Mouse (Mus musculus): Measurements from ENCODE around the gene Cltb. TPM values are rescaled to one million over a fixed set of nuclear protein-coding genes. Genes with fewer than 3 reads are reported as not detected.
"Not testable (repeated sequence)": the region's sequence is repeated elsewhere in the genome, so short reads cannot be mapped to it uniquely, and the experiment has no call there.

The Cltb gene
- total RNA-seq (2021): 100 to 1,000 TPM; 157 to 180 TPM
- long read RNA-seq, experiment 1, transcript Cltb-202 (5 exons, 2,186 nt): major isoform, 202 of 315 reads
- long read RNA-seq, experiment 1, partial matches to known transcripts: 2 of 315 reads
- long read RNA-seq, experiment 1, other reads (novel, unspliced or antisense): 111 of 315 reads
- long read RNA-seq, experiment 2, transcript Cltb-202 (5 exons, 2,186 nt): major isoform, 179 of 271 reads
- long read RNA-seq, experiment 2, partial matches to known transcripts: 7 of 271 reads
- long read RNA-seq, experiment 2, other reads (novel, unspliced or antisense): 85 of 271 reads

GRCm38 (mm10) chr13:54610972-54611754, at the start of gene Cltb:
Gene Cltb, minus strand, starts transcription at chr13:54611344.
- peak; percentile 90 for DNase-seq (ENCODE audit: low spot score)

- no peak for DNase-seq (ENCODE audit: low spot score)
Observed at GRCm38 (mm10) chr13:54660877-54661276, 49.7 kb upstream of the Cltb start.

- no peak for DNase-seq (ENCODE audit: low spot score)
Observed at GRCm38 (mm10) chr13:54650461-54650860, 39.3 kb upstream of the Cltb start.

DNA sequence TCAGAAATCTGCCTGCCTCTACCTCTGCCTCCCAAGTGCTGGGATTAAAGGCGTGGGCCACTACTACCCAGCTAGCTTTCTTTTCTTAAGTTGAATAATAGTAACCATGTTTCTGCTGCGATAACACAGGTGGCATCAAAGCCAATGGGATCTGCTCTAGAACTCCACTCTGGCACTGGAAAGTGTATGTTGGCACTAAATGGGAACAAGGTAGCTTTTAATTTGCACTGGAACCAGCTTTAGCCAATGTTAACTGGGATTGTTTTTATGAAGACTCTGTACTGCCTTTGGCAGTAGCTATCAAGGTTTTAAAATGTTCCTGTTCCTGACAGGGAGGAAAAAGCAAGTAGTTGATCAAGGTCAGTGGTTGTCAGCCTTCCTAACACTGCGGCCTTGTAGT, 23.9 kb upstream of the Cltb start:
- no peak for DNase-seq (ENCODE audit: low spot score)

DNA sequence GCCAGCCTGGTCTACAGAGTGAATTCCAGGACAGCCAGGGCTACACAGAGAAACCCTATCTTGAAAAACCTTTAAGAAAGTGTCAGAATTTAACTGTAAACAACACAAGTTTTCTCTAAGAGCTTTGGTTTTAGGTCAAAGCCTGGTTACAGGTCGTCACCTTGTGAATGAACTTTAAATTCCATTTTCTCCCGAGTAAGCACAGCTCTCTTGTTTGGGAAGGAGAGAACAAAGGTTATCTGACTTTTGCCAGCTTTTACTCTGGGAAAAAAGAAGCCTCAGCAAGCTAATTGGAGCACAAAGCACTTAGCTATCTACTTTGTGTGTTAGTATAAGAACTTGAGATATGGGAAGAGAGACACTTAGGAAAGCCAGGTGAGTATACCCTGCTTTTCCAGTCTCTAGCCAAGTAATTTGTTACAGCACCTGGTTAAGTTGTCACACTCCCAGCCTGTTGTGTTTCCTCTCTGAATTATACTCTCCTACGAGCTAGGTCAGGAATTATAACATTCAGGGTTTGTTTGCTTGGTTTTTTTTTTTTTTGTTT, 21.7 kb upstream of the Cltb start:
- DNase-seq (ENCODE audit: low spot score): no peak

DNA sequence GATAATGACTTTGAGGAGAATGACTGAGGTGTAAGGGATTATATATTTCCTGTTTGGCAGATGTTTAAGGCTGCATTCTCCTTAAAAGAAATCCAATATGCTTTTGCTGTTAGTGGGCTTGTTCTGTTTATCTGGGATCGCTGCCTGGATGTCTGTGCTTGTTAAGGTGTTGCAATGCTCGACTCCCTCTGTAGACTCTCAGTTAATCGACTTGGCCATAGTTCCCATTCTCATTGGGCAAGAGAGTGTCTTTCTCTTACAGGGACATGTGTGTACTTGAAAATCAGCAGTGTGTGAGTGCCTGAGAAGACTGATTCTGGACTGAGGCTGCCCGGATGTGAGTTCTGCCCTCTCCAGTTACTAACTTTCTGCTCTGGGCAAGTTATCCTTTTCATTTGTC, 18.0 kb upstream of the Cltb start:
- DNase-seq (ENCODE audit: low spot score): no peak

DNA sequence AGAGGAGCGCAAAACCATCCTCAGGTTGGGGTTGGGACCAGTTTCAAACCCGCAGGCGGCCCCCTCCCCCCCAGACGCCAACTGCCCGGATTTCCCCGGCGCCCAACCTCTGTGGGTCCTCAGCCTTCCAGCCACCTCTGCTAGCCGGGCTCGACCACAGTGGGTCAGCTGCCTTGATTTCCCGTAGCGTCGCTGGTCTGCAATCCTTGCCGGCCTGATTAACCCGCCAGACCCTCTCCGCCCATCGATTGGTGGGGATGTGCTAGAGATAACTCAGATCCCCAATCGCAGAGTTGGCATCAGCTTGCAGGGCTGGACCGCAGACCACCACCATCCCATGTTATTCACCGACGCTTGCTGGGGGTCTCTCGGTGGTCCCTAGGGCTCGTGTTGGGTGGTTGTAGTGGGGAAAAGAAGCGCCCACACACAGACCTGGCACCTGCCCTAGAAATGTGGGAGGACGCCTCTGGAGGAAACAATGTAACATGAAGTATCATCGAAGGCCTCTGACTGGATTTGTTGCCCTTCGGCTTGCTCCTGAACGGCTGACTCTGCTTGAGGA, 10.9 kb upstream of the Cltb start:
- no peak for DNase-seq (ENCODE audit: low spot score)

DNA sequence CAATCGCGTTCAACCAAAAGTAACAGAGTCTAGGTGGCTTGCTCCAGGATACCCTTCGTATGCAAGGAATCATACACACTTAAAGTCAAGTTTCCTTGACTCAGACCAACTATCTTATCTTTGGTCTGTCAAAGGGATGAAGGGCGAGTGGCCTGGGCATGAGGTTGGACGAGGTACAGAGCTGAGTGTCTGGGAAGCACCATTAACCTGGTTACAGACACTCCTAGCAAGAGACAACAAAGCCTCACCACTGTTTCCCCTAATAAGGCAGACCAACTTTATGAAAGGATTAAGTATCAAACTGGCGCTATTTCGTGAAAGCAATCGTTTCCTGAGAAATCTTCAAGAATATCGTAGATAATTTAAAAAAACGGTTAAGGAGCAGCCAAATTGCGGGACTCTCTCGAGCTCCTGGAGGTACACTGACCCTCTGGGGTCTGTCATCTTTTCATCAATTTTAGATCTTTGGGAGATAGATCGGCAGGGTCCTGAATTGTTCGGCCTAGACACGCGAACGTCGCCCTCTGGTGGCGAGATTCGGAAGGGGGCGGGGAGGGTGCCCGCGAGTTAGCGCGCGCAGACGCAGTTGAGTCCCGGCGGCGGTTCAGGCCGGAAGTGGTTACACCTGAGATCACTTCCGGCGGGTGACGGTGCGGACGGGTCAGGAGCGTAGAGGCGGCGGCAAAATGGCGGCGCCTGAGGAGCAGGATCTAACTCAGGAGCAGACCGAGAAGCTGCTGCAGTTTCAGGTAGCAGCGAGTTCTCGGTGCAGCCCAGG, 10.2 kb upstream of the Cltb start, which contains the start of gene Faf2:
Faf2 (plus strand) TSS at position 630 of the 778 bp plus-strand sequence.
- peak; percentile 99 for DNase-seq (ENCODE audit: low spot score)

- no peak for DNase-seq (ENCODE audit: low spot score)
Observed at GRCm38 (mm10) chr13:54616998-54617397, 5.9 kb upstream of the Cltb start.

DNA sequence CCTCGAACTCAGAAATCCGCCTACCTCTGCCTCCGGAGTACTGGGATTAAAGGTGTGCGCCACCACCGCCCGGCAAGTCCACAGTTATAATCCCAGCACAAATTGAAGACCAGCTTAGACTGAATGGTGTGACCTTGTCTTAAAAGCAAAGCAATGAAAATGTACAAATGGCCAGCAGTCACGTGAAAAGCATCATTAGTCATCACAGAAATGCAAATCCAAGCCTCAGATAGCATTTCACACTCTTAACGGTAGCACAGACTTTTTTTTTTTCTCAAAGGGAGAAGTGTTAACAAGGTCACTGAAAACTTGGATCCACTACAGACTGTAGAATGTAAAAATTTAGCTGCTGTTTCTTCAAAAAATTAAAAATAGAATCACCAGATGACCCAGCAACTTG, 5.2 kb upstream of the Cltb start:
- no peak for DNase-seq (ENCODE audit: low spot score)

GRCm38 (mm10) chr13:54613141-54613540, 2.0 kb upstream of the Cltb start:
- not testable (repeated sequence) for DNase-seq (ENCODE audit: low spot score)

DNA sequence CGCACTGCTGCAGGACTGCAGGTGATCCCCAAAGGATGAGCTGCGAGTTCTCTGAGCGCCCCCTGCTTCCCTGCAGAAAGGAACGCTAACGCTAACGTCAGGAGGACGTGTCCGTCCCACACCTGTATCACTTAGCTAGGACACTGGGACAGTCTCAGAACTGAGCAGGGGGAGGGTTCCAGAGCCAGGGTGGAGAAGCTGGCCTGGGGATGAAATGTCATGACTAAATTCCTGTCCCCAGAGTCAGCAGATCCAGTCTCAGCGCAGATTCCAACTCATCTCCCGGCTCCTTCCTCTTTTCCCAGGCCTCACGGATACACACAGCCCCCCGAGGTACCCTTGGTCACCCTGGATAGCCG, 552 bp downstream of the Cltb start:
- peak; percentile 39 for DNase-seq (ENCODE audit: low spot score)

DNA sequence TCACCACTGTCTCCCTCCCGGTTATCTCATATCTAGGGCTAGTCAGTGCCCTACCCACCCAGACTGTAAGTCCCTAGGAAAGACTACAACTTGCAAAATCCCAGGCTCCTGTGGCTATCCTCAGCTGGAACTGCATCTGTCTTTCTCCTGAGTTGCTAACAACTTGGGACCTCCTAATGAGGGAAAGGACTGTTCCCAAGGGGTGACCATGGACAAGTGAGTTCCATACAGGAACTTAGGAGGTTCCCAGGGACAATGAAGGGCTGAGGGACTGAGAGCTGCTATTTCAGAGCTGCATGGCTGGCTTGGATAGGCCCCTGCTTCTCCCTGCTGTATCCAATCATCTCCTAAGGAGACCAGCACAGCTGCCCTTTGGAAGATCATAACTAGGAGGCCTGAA, 1.8 kb downstream of the Cltb start:
- no peak for DNase-seq (ENCODE audit: low spot score)

DNA sequence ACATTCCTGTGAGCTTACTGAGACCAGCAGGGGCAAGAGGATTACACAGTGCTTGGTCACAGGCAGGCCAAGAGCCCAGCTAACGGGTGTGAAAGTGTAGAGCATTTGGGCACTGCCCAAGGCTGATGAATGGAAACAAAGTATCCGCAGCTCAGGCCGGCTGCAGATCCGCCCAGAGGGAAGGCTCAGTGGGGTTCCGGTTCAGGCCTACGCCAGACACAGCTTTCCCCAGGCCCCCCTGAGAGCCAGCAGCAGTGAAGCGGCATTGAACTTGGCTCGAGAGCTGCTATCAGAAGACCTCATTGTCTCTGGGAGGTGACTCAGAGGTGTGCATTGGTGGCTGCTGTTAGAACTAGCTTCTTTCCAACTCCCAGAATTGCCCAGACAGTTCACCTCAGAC, 2.5 kb downstream of the Cltb start:
- DNase-seq (ENCODE audit: low spot score): peak; percentile 58

DNA sequence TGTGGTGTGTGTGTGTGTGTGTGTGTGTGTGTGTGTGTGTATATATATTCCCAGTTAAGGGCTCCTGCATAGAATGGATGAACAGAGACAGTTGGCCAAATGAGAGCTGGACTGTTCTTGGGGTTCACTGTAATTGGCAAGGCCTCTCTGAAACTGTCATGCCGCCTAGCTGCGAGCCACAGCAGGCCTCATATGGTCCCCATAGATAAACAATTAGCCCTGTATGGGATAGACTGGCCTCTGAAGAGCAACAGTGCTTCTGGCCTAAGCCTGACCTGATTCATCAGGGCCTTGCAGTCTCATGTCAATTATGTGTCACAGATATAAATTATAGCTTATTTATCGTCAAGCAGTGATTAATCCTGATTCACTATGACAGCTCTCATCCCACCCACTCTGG, 3.1 kb downstream of the Cltb start:
- no peak for DNase-seq (ENCODE audit: low spot score)

DNA sequence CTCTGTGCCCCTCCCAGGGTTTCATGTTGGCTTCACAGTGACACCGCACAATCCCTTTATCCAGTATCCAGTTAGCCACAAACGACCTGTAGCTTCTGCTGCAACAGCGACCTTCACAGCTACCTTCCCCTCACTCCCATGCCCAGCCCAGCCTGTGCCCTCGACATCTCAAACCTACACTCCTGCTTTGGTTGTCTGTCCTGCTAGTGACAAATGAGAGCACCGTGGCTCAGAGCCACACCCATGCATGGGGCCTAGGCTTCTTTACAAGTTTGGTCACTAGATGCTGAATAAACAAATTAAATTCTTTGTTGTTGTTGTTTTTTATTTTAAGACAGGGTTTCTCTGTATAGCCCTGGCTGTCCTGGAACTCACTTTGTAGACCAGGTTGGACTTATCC, 3.9 kb downstream of the Cltb start:
- no peak for DNase-seq (ENCODE audit: low spot score)

- DNase-seq (ENCODE audit: low spot score): no peak
Observed at GRCm38 (mm10) chr13:54605426-54605825, 5.7 kb downstream of the Cltb start.

DNA sequence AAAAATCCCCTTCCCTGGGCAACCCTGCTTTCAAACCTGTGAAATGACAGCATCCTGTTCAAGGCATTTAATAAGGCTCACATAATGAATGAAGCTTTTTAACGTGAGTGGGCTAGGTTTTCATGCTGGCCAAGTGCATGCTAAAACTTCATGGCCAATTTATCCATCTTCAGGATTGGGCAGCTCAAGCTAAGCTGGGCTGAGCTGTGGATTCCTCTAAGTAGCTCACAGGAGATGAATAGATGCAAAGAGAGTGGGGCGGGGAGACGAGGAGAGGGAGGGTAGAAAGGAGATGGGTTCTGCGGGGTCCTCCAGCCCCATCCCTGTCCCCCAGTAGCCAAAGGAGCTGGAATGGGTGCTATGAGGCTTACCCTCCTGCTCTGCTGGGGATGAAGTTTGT, 6.9 kb downstream of the Cltb start:
- no peak for DNase-seq (ENCODE audit: low spot score)

DNA sequence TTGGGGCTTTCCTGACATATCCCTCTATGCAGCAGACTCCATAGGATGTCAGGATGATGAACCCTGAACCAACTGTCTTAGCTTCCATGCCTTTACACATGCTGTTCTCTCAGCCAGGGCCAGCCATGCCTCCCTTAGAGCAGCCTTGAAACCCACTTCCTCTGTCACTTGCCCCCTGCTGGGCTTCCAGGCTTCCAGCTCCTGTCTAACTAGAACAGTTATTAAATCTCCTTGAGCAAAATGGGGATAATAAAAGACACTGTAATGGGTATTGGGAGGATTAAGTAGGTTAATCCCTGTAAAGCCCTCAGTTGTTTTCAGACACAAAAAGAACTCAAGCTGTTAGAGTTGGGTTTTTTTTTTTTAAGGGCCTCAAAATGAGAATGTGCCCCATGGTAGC, 7.6 kb downstream of the Cltb start:
- no peak for DNase-seq (ENCODE audit: low spot score)

- no peak for DNase-seq (ENCODE audit: low spot score)
Observed at GRCm38 (mm10) chr13:54602639-54603111, 8.5 kb downstream of the Cltb start.

GRCm38 (mm10) chr13:54598622-54599143, 12.5 kb downstream of the Cltb start:
- no peak for DNase-seq (ENCODE audit: low spot score)
